Mouse (Mus musculus): ENCODE data around the gene Elovl4. TPM values are rescaled to one million over a fixed set of nuclear protein-coding genes. Genes with fewer than 3 reads are reported as not detected.

The Elovl4 gene
- polyA plus RNA-seq (2015; fragmentation: Nextera tagmentation; extraction: Ambion mirVana): 80.1 and 87.3 TPM in 2 replicates

DNA sequence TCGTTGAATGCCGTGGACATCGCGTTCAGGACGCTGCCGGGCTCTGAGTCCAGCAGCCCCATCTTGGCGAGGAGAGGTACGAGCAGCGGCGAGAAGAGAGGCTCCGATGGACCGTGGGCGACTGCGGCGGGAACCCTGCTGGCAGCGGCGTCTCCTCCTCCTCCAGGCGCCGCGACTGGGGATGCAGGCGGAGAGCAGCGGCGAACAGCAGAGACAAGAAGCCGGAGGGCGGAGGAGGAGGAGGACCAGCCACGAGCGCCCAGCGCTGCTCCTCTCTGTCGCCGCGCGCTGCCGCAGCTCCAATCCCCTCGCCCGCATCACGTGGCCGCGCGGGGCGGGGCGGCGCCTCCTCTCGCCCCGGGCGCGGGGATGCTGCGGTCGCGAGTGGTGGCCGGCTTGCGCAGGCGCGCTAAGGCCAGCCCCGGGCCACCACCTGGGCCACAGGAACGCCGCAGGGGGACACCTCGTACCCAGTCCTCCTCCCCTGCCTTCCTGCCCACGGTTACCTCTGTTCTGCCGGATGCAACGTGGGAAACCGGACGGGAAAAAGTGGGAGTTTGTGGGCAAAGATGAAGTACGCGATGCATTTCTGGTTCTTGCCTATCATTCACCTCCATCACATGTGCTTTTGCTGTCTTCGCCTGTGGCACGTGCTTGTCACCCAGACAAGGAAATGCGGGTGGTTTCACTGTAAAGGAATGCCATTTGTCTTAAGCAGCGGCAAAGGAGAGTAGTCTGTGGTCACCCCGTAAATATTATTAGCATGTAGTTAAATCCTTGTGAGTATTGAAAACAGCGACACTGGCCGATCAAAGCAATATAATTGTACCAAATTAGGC is at the start of gene Elovl4:
Elovl4 (minus strand) TSS at position 301 of the 839 bp plus-strand sequence.
- H3K4me1 ChIP-seq (replicated peaks; ENCODE audit: control insufficient read depth, insufficient read depth, low read length): peaks cover 24% of the 10 kb centered on the region
- no peaks in the 10 kb centered on the region for H3K27me3 ChIP-seq (replicated peaks; ENCODE audit: control insufficient read depth, insufficient read depth, low read length)
- peak within 1 kb of the TSS; percentile 97 for H3K9ac ChIP-seq (replicated peaks; ENCODE audit: low read depth, low read length)
- ATAC-seq: peak; percentile 94
- peak within 1 kb of the TSS; percentile 90 for H3K4me2 ChIP-seq (ENCODE audit: low read length)
- H3K4me3 ChIP-seq (replicated peaks; ENCODE audit: low read length): peak within 1 kb of the TSS; percentile 98
- peak within 1 kb of the TSS; percentile 94 for H3K27ac ChIP-seq (ENCODE audit: low read length)
- 2% methylated on average over 60 of the region's 71 CpGs for WGBS
- no peaks in the 10 kb centered on the region for H3K9me3 ChIP-seq (ENCODE audit: control insufficient read depth, low read length)
- H3K36me3 ChIP-seq (ENCODE audit: control insufficient read depth, insufficient read depth): no peaks in the 10 kb centered on the region

DNA sequence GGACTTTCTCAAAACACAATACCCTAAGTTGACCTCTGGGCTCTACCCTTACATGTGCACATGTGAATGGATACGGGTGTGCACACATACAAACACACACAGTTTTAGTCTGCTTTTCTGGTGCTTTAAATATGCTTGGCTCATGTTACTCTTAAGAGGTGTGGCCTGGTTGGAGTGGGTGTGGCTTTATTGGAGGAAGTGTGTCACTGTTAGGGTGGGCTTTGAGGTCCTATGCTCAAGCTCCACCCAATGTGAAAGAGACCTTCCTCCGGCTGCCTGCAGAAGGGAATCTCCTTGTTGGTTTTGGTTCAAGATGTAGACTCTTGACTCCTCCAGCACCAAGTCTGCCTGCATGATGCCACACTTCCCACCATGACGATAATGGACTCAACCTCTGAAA is 46.4 kb upstream of the Elovl4 start:
- H3K4me2 ChIP-seq (ENCODE audit: low read length): no peak overlapping the region

DNA sequence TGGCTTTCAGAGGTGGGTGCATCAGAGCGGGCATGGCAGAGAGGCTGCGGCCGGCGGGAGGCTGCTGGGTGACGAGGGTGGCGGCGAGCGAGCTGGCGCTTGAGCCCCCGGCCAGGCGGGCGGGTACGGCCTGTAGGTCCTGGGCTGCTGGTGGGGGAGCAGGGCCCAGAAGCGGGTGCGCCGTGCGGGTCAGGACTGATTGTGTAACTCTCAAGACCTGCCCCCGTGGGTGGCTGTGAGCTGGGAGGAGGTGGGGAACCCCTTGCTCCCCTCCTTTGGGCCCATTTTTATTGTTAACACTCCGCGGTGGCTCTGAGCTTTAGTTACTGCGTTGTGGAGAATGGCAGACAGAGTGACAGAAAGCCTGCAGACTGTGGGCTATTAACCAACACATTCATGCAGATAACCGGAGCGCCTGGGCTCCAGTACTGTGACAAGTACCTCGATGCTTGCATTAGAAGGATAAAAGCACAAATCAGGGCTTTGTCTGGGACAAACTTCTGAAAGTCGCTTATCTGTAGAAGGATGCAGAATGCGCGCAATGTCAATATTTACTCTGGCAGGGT is 28.8 kb upstream of the Elovl4 start:
- no peaks in the 10 kb centered on the region for H3K36me3 ChIP-seq (ENCODE audit: control insufficient read depth, insufficient read depth)
- no peak; the same call in 1 of the 2 replicates for ATAC-seq
- peaks cover 8% of the 10 kb centered on the region for H3K4me1 ChIP-seq (replicated peaks; ENCODE audit: control insufficient read depth, insufficient read depth, low read length)
- H3K27me3 ChIP-seq (replicated peaks; ENCODE audit: control insufficient read depth, insufficient read depth, low read length): no peaks in the 10 kb centered on the region
- H3K9ac ChIP-seq (replicated peaks; ENCODE audit: low read depth, low read length): peak overlapping the region; percentile 91
- H3K4me3 ChIP-seq (replicated peaks; ENCODE audit: low read length): peak overlapping the region; percentile 85
- H3K4me2 ChIP-seq (ENCODE audit: low read length): peak overlapping the region; percentile 82
- 1% methylated on average over 27 of the region's 27 CpGs for WGBS
- H3K27ac ChIP-seq (ENCODE audit: low read length): no peak overlapping the region
- H3K9me3 ChIP-seq (ENCODE audit: control insufficient read depth, low read length): no peaks in the 10 kb centered on the region

More for the DNA sequence above, 46.4 kb upstream of the Elovl4 start:
- Histone ChIP-seq H3K9me3 (ENCODE audit: control insufficient read depth, low read length) (no peaks in the 10 kb centered on the region), H3K9ac (replicated peaks; ENCODE audit: low read depth, low read length) (no peak overlapping the region), H3K36me3 (ENCODE audit: control insufficient read depth, insufficient read depth) (no peaks in the 10 kb centered on the region), H3K4me3 (replicated peaks; ENCODE audit: low read length) (no peak overlapping the region), H3K27me3 (replicated peaks; ENCODE audit: control insufficient read depth, insufficient read depth, low read length) (no peaks in the 10 kb centered on the region), H3K4me1 (replicated peaks; ENCODE audit: control insufficient read depth, insufficient read depth, low read length) (no peaks in the 10 kb centered on the region), H3K27ac (ENCODE audit: low read length) (no peak overlapping the region)
- 90% methylated on average over 3 of the region's 3 CpGs for WGBS
- ATAC-seq: no peak

DNA sequence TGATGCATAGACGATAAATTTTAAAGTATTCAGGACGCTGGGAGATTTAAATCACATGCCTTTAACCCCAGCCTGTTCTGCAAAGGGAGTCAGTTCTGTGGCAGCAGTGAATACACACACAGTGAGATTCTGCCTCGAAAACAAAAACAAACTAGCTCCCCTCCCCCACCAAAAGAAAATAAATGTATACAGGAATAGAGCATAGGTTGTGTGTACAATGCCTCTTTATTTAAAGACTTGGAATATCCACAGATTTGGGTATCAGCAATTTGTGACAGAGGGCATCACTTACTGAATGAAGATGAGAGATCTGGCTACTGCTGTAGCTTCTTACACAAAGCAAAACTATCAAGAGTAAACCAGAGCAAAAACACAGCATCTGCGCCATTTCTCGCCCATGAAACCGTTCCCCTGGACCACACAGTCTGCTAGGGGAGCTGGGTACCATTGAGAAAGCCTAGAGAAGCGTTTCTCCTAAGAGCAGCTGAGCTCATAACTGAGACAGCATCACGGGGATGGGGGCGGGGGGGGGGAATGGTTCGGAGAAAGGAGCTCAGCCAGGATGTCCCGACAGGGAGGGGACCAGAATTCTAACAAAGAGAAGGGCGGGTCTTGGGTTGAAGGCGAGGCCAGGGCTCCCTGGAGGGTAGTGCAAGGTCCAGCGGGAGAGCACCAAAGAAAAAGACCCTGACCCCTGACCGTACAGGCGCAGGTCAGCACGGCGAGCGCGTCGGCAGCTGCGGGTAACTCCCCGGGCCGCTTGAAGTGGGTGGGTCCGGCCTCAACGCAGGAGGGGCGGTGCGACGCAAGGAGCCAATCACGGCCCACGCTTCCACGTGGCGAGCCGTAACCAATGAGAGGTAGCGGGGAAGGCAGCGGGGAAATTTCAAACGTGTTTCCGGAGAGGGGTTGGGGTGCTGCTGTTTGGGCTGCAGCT is 28.0 kb upstream of the Elovl4 start, which contains the start of gene Ttk:
Ttk (plus strand) TSS at position 879 of the 937 bp plus-strand sequence.
- WGBS: under 1% methylated on average over 38 of the region's 38 CpGs
- no peaks in the 10 kb centered on the region for H3K36me3 ChIP-seq (ENCODE audit: control insufficient read depth, insufficient read depth)
- no peaks in the 10 kb centered on the region for H3K9me3 ChIP-seq (ENCODE audit: control insufficient read depth, low read length)
- no peaks in the 10 kb centered on the region for H3K27me3 ChIP-seq (replicated peaks; ENCODE audit: control insufficient read depth, insufficient read depth, low read length)
- H3K4me1 ChIP-seq (replicated peaks; ENCODE audit: control insufficient read depth, insufficient read depth, low read length): peaks cover 8% of the 10 kb centered on the region
- peak within 1 kb of the TSS; percentile 82 for H3K4me2 ChIP-seq (ENCODE audit: low read length)
- H3K4me3 ChIP-seq (replicated peaks; ENCODE audit: low read length): peak within 1 kb of the TSS; percentile 85
- peak; percentile 100 for ATAC-seq
- peak within 1 kb of the TSS; percentile 96 for H3K27ac ChIP-seq (ENCODE audit: low read length)
- peak within 1 kb of the TSS; percentile 91 for H3K9ac ChIP-seq (replicated peaks; ENCODE audit: low read depth, low read length)

DNA sequence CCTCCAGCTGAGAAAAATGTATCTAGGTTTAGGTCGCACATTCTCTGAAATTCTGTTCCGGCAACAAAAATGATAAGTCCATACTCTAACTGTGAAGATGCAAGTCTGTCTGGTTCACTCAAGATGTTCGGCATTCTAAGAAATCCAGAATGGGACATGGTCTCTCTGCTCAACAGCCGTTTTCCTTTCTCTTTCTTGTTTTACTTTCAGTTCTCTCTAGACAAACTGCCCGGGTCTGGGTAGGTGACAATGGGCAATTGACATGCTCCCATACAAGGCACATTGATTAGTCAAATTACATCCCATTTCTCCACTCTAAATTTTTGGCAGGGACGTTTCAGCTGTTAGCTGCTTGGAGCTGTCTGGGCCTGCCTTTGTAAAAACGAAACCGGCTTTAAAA is 25.1 kb upstream of the Elovl4 start:
- no peak overlapping the region for H3K4me3 ChIP-seq (replicated peaks; ENCODE audit: low read length)
- ATAC-seq: no peak
- 71% methylated on average over 8 of the region's 8 CpGs for WGBS
- no peaks in the 10 kb centered on the region for H3K27me3 ChIP-seq (replicated peaks; ENCODE audit: control insufficient read depth, insufficient read depth, low read length)
- H3K9me3 ChIP-seq (ENCODE audit: control insufficient read depth, low read length): no peaks in the 10 kb centered on the region
- no peak overlapping the region for H3K9ac ChIP-seq (replicated peaks; ENCODE audit: low read depth, low read length)
- H3K27ac ChIP-seq (ENCODE audit: low read length): no peak overlapping the region
- H3K4me1 ChIP-seq (replicated peaks; ENCODE audit: control insufficient read depth, insufficient read depth, low read length): peaks cover 8% of the 10 kb centered on the region
- no peak overlapping the region for H3K4me2 ChIP-seq (ENCODE audit: low read length)
- H3K36me3 ChIP-seq (ENCODE audit: control insufficient read depth, insufficient read depth): no peaks in the 10 kb centered on the region

DNA sequence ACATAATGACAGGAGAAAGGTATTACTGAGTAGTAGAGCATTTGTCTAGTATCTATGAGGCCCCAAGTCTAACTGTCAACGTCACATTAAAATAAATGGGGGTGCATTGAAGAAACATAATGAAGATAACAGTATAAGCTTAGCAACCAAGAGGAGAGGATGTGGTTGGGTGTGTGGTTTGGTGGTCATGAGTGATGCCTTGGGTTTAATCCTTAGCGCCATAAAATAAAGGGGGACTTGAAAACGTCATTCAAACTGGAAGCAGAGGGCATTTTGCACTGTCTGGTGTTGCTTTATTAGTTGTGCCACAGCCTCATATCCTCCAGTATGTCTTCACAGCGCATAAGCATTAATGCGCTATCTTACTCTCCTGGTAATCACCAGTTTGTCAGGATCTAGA is 23.8 kb upstream of the Elovl4 start:
- no peak for ATAC-seq
- no peak overlapping the region for H3K4me2 ChIP-seq (ENCODE audit: low read length)
- no peaks in the 10 kb centered on the region for H3K9me3 ChIP-seq (ENCODE audit: control insufficient read depth, low read length)

DNA sequence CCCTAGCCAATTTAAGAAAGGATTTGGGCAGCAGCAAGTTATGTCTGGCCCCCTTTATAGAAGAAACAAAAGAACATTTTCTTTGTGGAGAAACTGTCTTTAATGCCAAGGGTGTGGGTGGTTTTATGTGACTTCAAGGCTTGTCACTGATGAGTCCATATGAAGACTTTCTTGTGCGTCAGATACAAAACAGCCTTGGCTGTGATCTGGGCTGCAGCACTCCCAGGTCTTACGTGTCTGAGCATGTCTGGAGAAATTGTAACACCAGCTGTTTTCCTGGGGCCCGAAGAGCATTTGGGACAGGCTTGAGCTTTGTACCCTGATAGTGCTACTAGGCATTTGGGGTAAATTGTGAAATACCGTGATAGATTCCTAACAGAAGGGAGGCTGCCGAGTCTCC is 16.8 kb upstream of the Elovl4 start:
- H3K27ac ChIP-seq (ENCODE audit: low read length): no peak overlapping the region
- H3K4me2 ChIP-seq (ENCODE audit: low read length): no peak overlapping the region
- WGBS: 81% methylated on average over 5 of the region's 5 CpGs
- no peak for ATAC-seq
- H3K9ac ChIP-seq (replicated peaks; ENCODE audit: low read depth, low read length): no peak overlapping the region
- H3K27me3 ChIP-seq (replicated peaks; ENCODE audit: control insufficient read depth, insufficient read depth, low read length): no peaks in the 10 kb centered on the region
- H3K4me1 ChIP-seq (replicated peaks; ENCODE audit: control insufficient read depth, insufficient read depth, low read length): no peaks in the 10 kb centered on the region
- no peak overlapping the region for H3K4me3 ChIP-seq (replicated peaks; ENCODE audit: low read length)
- H3K9me3 ChIP-seq (ENCODE audit: control insufficient read depth, low read length): no peaks in the 10 kb centered on the region
- H3K36me3 ChIP-seq (ENCODE audit: control insufficient read depth, insufficient read depth): no peaks in the 10 kb centered on the region

More for the DNA sequence above, 23.8 kb upstream of the Elovl4 start:
- no peaks in the 10 kb centered on the region for H3K36me3 ChIP-seq (ENCODE audit: control insufficient read depth, insufficient read depth)
- 79% methylated on average over 5 of the region's 5 CpGs for WGBS
- no peaks in the 10 kb centered on the region for H3K27me3 ChIP-seq (replicated peaks; ENCODE audit: control insufficient read depth, insufficient read depth, low read length)
- H3K9ac ChIP-seq (replicated peaks; ENCODE audit: low read depth, low read length): no peak overlapping the region
- no peak overlapping the region for H3K4me3 ChIP-seq (replicated peaks; ENCODE audit: low read length)
- peaks cover 3% of the 10 kb centered on the region for H3K4me1 ChIP-seq (replicated peaks; ENCODE audit: control insufficient read depth, insufficient read depth, low read length)
- no peak overlapping the region for H3K27ac ChIP-seq (ENCODE audit: low read length)

DNA sequence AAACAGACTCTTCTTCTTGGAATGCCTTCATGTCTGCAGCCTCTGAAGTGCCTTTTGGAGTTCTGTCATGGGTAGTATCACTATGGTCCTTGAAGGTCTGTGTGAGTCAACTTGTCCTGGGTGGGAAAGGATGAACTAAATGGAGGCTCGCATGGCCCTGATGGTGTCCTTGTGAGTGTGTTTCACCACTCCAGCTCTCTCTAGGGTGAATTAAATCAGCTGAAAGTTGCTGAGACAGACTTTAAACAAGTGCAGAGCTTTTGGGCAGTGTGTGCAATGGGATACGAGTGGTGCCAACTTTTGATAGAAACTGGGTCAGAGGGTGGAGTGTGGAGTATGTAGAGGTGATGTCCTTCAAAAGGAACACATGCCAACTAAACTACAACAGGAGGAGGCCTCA is 14.9 kb upstream of the Elovl4 start:
- Histone ChIP-seq H3K4me3 (replicated peaks; ENCODE audit: low read length) (no peak overlapping the region), H3K4me1 (replicated peaks; ENCODE audit: control insufficient read depth, insufficient read depth, low read length) (no peaks in the 10 kb centered on the region), H3K9ac (replicated peaks; ENCODE audit: low read depth, low read length) (no peak overlapping the region), H3K27me3 (replicated peaks; ENCODE audit: control insufficient read depth, insufficient read depth, low read length) (no peaks in the 10 kb centered on the region), H3K36me3 (ENCODE audit: control insufficient read depth, insufficient read depth) (no peaks in the 10 kb centered on the region), H3K27ac (ENCODE audit: low read length) (no peak overlapping the region), H3K4me2 (ENCODE audit: low read length) (no peak overlapping the region), H3K9me3 (ENCODE audit: control insufficient read depth, low read length) (no peaks in the 10 kb centered on the region)
- no peak for ATAC-seq
- 92% methylated on average over 2 of the region's 2 CpGs for WGBS

DNA sequence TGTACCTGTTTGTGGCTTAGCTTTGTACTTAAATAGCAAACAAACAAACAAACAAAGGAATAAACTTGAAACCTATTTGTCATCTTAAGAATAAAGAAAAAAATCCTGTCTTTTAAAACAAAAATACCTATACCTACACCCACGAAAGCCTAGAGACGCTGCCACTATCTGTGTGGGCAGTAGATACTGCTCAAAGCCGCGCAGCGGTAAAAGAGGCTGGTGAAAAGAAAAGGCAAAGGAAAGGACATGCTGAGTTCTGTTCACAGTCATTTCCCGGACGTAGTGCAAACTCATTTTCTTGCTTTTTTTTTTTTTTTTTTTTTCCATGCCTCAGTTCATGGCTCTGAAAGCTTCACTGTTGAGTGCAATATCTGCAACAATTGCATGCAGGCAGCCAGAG is 13.1 kb upstream of the Elovl4 start:
- no peaks in the 10 kb centered on the region for H3K4me1 ChIP-seq (replicated peaks; ENCODE audit: control insufficient read depth, insufficient read depth, low read length)
- whole genome bisulfite sequencing: 63% methylated on average over 7 of the region's 7 CpGs
- H3K27ac ChIP-seq (ENCODE audit: low read length): no peak overlapping the region
- no peak overlapping the region for H3K4me3 ChIP-seq (replicated peaks; ENCODE audit: low read length)
- H3K27me3 ChIP-seq (replicated peaks; ENCODE audit: control insufficient read depth, insufficient read depth, low read length): no peaks in the 10 kb centered on the region
- H3K4me2 ChIP-seq (ENCODE audit: low read length): no peak overlapping the region
- no peak overlapping the region for H3K9ac ChIP-seq (replicated peaks; ENCODE audit: low read depth, low read length)
- no peak for ATAC-seq
- no peaks in the 10 kb centered on the region for H3K9me3 ChIP-seq (ENCODE audit: control insufficient read depth, low read length)
- H3K36me3 ChIP-seq (ENCODE audit: control insufficient read depth, insufficient read depth): no peaks in the 10 kb centered on the region
